Mouse (Mus musculus) liver, postnatal 0 days (tissue): ENCODE results near the gene Dclk1.

Experiments used
- CTCF ChIP-seq: sonication (generic); IDR thresholded peaks from 2 replicates; pipeline ENCODE4 v1.5.1; 2016; ENCODE audit warnings: antibody characterized with exemption, low read depth
- EP300 ChIP-seq: IDR thresholded peaks from 2 replicates; pipeline ENCODE4 v1.6.1; 2016; ENCODE audit warnings: antibody characterized with exemption, low read depth, mild to moderate bottlenecking

- no peak for TF ChIP-seq CTCF
- no peak for TF ChIP-seq EP300
Observed at GRCm38 (mm10) chr3:55260139-55260538, 18.0 kb downstream of the Dclk1 start.
